Mouse (Mus musculus): ENCODE results near the gene Phlda3.

Phlda3 gene

GRCm38 (mm10) chr1:135765645-135766591 is at the start of gene Phlda3:
Gene Phlda3 (plus strand): TSS chr1:135766119.
- DNase-seq (ENCODE audit: low read depth, low spot score) = peak; percentile 77

DNA sequence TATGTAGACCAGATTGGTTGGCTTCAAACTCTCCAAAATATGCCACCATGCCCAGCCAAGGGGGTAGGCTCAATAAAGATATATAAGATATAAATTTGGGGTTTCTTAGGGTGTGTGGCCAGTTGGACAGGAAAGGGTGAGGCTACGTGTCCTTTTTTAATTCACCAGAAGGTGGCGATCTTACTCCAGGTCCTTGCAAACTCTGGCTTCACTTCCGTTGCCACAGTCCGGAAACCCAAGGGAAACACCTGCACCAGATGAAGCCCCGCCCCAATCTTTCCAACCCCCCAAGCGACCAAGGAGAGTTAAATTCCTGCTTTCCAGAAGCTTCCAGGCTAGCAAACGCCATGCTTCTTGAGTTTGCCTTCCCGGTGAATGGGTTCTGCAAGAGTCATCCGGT is 46.4 kb upstream of the Phlda3 start:
- DNase-seq (ENCODE audit: low read depth, low spot score) = peak; percentile 90

- no peak for DNase-seq (ENCODE audit: low read depth, low spot score)
Measured at GRCm38 (mm10) chr1:135719983-135720382, 45.9 kb upstream of the Phlda3 start, which contains the start of gene Csrp1. Gene Csrp1 (plus strand): TSS chr1:135720061.

GRCm38 (mm10) chr1:135723016-135723415 is 42.9 kb upstream of the Phlda3 start:
- no peak for DNase-seq (ENCODE audit: low read depth, low spot score)

GRCm38 (mm10) chr1:135724134-135724533 is 41.8 kb upstream of the Phlda3 start:
- DNase-seq (ENCODE audit: low read depth, low spot score) = peak; percentile 86

DNA sequence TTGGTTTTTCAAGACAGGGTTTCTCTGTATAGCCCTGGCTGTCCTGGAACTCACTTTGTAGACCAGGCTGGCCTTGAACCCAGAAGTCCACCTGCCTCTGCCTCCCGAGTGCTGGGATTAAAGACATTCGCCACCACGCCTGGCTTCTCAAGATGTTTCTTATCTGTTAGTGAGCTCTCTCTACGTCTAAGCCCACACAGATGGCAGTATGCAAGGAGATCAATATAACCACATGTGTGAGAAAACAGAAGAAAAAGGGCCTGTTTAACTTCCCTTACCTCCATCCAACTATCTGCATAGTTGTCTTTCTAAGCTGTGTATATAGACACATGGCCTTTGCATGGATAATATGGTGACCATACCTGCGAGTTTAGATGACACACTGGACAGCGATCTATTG is 40.6 kb upstream of the Phlda3 start:
- DNase-seq (ENCODE audit: low read depth, low spot score) = no peak

DNA sequence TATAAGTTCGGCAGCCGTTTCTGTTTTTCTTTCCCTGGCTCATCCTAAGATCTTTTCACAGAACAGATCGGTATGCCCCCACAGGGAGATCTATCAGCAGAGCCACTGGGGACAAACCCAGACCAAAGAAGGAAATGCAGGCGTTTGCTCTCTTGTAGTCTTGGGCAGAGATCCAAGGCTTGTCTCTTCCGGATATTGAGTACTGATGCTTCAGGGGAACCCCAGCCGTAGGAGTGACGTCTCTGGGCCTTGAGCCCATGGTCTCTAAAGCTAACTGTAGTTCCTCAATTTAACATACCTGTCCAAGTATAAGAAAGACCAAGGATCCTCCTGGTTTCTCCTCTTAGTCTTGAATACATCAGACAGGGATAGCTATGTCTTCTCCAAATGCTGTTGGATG is 40.0 kb upstream of the Phlda3 start:
- no peak for DNase-seq (ENCODE audit: low read depth, low spot score)

- peak; percentile 88 for DNase-seq (ENCODE audit: low read depth, low spot score)
Measured at GRCm38 (mm10) chr1:135728631-135729366, 37.1 kb upstream of the Phlda3 start.

DNA sequence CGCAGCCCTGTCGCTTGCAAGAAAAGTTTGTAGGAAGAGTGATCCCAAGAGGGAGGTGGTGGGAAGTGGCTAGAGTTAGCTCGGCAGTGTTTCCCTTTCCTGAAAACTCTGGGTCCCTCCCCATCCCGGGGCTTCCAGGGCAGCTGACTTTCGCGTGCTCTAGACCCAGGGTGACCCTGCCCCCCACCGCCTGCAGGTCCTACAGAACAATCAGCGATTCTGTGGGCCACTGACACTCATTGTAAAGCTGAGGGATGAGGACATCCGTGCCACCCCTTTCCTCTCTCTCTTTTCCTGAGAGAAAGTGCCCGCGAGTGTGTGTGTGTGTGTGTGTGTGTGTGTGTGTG is 36.6 kb upstream of the Phlda3 start:
- no peak for DNase-seq (ENCODE audit: low read depth, low spot score)

DNA sequence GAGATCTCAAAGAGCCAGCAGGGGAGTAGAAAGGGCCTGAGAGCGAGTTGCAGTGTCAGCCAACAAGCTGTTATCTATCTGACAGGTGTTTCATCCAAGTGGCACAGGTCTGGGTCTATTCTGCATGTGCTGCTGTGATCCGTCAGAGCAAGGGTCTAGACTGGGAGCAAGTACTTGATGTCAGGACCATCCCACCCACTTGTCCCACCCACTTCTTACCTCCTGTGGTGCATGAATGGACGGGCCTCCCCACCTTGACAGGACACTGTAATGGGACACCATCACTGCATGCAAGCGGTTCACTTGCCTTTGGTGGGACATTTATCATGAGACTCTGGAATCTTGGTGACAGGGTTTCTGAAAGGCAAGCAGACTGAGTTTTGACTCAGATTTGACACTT is 36.1 kb upstream of the Phlda3 start:
- DNase-seq (ENCODE audit: low read depth, low spot score) = no peak

GRCm38 (mm10) chr1:135730296-135730695 is 35.6 kb upstream of the Phlda3 start:
- DNase-seq (ENCODE audit: low read depth, low spot score) = no peak

- DNase-seq (ENCODE audit: low read depth, low spot score) = no peak
Measured at GRCm38 (mm10) chr1:135731393-135731792, 34.5 kb upstream of the Phlda3 start.

GRCm38 (mm10) chr1:135731897-135732684 is 33.8 kb upstream of the Phlda3 start:
- peak; percentile 89 for DNase-seq (ENCODE audit: low read depth, low spot score)

DNA sequence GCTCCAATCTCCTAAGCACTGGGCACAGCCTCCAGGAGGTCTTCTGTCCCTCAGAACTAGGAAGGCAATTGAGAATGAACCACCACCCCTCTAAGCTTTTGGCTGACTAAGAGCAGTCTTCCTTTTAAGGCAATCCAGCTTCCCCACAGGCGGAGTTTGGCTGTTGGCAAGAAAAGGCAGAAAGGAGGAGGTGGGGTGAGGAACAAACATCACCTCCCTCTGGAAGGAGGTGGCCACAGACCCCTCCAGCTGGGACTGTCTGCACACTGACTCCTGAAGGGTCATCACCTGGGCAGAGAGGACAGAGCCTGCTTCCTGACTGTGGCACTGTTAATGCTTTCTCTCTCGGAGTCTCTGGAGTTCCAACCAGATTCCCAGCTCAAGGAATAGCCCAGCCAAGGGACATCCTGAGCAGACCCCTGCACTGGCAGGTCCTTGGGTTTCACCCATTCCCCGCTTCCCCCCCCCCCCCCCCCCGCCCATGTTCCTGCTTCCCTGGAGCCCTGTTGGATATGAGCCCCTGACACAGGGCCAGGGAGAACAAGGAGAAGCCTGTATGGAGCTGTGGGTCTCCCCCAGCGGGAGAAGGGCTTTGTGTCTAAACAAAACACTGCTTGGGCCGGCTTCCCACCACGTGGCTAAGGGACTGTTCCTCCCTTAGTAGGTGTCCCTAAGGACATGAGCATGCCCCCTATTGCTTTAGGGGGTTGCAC is 31.5 kb upstream of the Phlda3 start:
- DNase-seq (ENCODE audit: low read depth, low spot score) = peak; percentile 58

DNA sequence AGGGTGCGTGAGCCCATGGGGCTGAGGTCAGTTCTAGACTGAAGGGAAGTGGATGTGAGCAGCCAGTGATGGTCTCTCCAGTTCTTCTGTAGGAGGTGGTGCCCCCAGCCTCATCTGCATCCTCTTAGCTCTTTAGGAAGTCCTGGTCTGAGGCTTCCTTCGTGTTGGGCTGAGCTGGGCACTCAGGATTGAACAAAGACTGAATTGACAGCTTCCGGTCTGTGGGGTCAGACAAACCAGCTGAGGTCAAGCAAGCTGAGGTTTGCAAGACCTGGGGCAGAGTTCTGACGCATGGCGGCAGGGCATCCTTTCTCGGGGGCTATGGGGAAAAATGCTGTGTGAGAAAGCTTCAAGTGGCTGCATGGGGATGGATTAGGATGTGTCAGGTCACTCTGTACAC is 30.5 kb upstream of the Phlda3 start:
- no peak for DNase-seq (ENCODE audit: low read depth, low spot score)

GRCm38 (mm10) chr1:135744987-135745386 is 20.9 kb upstream of the Phlda3 start:
- DNase-seq (ENCODE audit: low read depth, low spot score) = no peak

GRCm38 (mm10) chr1:135746248-135746647 is 19.7 kb upstream of the Phlda3 start:
- DNase-seq (ENCODE audit: low read depth, low spot score) = no peak

DNA sequence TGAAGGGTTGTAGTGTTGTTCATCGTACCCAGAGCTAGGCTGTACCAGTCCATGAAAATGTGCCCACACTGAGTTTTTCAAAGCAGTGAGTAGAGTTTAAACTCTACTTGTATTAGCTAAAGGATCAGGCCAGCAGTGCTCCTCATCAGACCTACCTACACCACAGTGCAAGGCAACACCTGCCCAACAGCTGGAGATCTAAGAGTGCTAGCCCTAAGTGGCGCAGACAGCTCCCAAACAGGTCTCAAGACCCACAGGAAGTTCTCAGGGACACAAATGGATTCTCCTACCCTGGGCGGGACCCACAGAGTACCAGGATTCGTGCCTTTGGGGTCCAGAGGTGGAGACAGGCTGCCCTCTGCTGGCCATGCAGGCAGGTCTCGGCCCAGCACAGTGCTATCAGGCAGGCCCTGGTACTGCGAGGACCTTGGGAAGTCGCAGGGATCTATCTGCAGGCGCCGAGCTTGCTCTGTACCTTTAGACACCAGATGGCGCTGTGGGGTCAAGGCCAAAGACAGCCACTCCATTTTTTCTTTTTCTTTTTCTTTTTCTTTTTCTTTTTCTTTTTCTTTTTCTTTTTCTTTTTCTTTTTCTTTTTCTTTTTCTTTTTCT is 13.1 kb upstream of the Phlda3 start:
- DNase-seq (ENCODE audit: low read depth, low spot score) = peak; percentile 98

GRCm38 (mm10) chr1:135755287-135755686 is 10.6 kb upstream of the Phlda3 start:
- peak; percentile 86 for DNase-seq (ENCODE audit: low read depth, low spot score)

- peak; percentile 74 for DNase-seq (ENCODE audit: low read depth, low spot score)
Measured at GRCm38 (mm10) chr1:135755913-135756312, 10.0 kb upstream of the Phlda3 start.

- DNase-seq (ENCODE audit: low read depth, low spot score) = no peak
Measured at GRCm38 (mm10) chr1:135757287-135757686, 8.6 kb upstream of the Phlda3 start.

Measured in 3T3-L1 (cell line).